Mouse (Mus musculus) stomach, postnatal 0 days (tissue): ENCODE measurements around the gene Gm10401.

Experiments
- CTCF ChIP-seq: IDR thresholded peaks from 2 replicates; pipeline ENCODE4 v1.5.1; 2016; ENCODE audit warnings: antibody characterized with exemption, low read depth, mild to moderate bottlenecking, moderate library complexity
- EP300 ChIP-seq: optimal IDR thresholded peaks from 2 replicates; pipeline ENCODE3; 2016; ENCODE audit warnings: antibody characterized with exemption

GRCm38 (mm10) chr5:115134234-115135165 is 36.4 kb upstream of the Gm10401 start, which contains the start of gene Unc119b:
- TF ChIP-seq CTCF (no peak), EP300 (no peak)
